Mouse (Mus musculus) T-helper 2 cell (primary cell): Measurements from ENCODE around the gene Sh3bp5.
"Not testable (repeated sequence)": the region's sequence is repeated elsewhere in the genome, so short reads cannot be mapped to it uniquely, and the experiment has no call there.

ENCODE experiments used
- in situ Hi-C: fragments of 300-600 bp; cut with MboI, MseI; formaldehyde crosslinking; loops from one replicate; pipeline ENCODE4 v1.15.1; 2025; ENCODE audit warnings: high pct_unique_total_duplicates

The Sh3bp5 gene

GRCm38 (mm10) chr14:31435930-31436693 is at the start of gene Sh3bp5:
Gene Sh3bp5, minus strand, starts transcription at chr14:31436078.
- in situ Hi-C loops = no loop called here

GRCm38 (mm10) chr14:31482417-31482816 is 46.5 kb upstream of the Sh3bp5 start:
- in situ Hi-C loops = no loop called here

- in situ Hi-C loops = no loop called here
These were observed 37.4 kb upstream of the Sh3bp5 start for GRCm38 (mm10) chr14:31473297-31473696.

- in situ Hi-C loops = no loop called here
These were observed 36.7 kb upstream of the Sh3bp5 start for GRCm38 (mm10) chr14:31472451-31473061.

GRCm38 (mm10) chr14:31469711-31470110 is 33.8 kb upstream of the Sh3bp5 start:
- in situ Hi-C loops = no loop called here

GRCm38 (mm10) chr14:31464176-31464575 is 28.3 kb upstream of the Sh3bp5 start:
- in situ Hi-C loops = loop anchor here (5.0 kb wide), 1 partner anchor 77 kb away; no protein-coding TSS in a partner anchor

- in situ Hi-C loops = loop anchor here (5.0 kb wide), 1 partner anchor 76 kb away; no protein-coding TSS in a partner anchor
These were observed 27.0 kb upstream of the Sh3bp5 start for GRCm38 (mm10) chr14:31462886-31463285.

- in situ Hi-C loops = loop anchor here (5.0 kb wide), 1 partner anchor 75 kb away; no protein-coding TSS in a partner anchor
These were observed 26.3 kb upstream of the Sh3bp5 start for GRCm38 (mm10) chr14:31462226-31462625.

GRCm38 (mm10) chr14:31458006-31458405 is 22.1 kb upstream of the Sh3bp5 start:
- in situ Hi-C loops = no loop called here

- in situ Hi-C loops = no loop called here
These were observed 20.3 kb upstream of the Sh3bp5 start for GRCm38 (mm10) chr14:31456064-31456721.

- in situ Hi-C loops = no loop called here
These were observed 19.1 kb upstream of the Sh3bp5 start for GRCm38 (mm10) chr14:31454849-31455566.

GRCm38 (mm10) chr14:31453946-31454345 is 18.1 kb upstream of the Sh3bp5 start:
- in situ Hi-C loops = not testable (repeated sequence)

GRCm38 (mm10) chr14:31448994-31449393 is 13.1 kb upstream of the Sh3bp5 start:
- in situ Hi-C loops = no loop called here

GRCm38 (mm10) chr14:31443616-31444015 is 7.7 kb upstream of the Sh3bp5 start:
- in situ Hi-C loops = no loop called here

GRCm38 (mm10) chr14:31440725-31441124 is 4.8 kb upstream of the Sh3bp5 start:
- in situ Hi-C loops = no loop called here

- in situ Hi-C loops = no loop called here
These were observed 4.4 kb upstream of the Sh3bp5 start for GRCm38 (mm10) chr14:31440230-31440629.

GRCm38 (mm10) chr14:31439279-31439678 is 3.4 kb upstream of the Sh3bp5 start:
- in situ Hi-C loops = no loop called here

GRCm38 (mm10) chr14:31437826-31438529 is 2.1 kb upstream of the Sh3bp5 start:
- in situ Hi-C loops = no loop called here

- in situ Hi-C loops = no loop called here
These were observed 611 bp downstream of the Sh3bp5 start for GRCm38 (mm10) chr14:31435018-31435915.

GRCm38 (mm10) chr14:31434426-31434825 is 1.5 kb downstream of the Sh3bp5 start:
- in situ Hi-C loops = no loop called here
